Mouse (Mus musculus) right cerebral cortex, postnatal 10 days (tissue): ENCODE measurements around the gene Gbp8.
"Not testable (repeated sequence)": the region's sequence is repeated elsewhere in the genome, so short reads cannot be mapped to it uniquely, and the experiment has no call there.

Source experiments
- DNase-seq, 2 experiments: peaks; one replicate each; pipeline ENCODE4 v3.0.0; 2021; ENCODE audit warnings: low spot score in 2 of 2

The Gbp8 gene

DNA sequence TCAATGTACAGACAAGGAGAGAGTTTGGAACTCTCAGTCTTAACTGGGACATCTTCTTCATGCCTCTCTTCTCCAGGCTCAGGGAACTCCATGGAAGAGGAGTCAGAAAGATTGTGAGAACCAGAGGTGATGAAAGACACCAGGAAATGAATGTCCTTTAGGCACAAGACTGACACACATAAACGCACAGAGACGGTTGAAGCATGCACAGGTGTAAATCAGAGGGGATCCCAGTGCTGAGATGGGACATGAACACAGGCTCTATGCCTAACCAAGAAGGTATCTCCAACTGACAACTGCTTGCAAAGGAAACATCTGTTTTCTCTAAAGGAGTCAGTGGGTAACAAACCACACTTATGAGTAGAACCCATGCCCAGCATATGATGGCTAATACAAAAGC, 79.1 kb downstream of the Gbp8 start:
- DNase-seq = no peak

GRCm38 (mm10) chr5:105055279-105055678, 84.1 kb downstream of the Gbp8 start:
- no peak for DNase-seq

DNA sequence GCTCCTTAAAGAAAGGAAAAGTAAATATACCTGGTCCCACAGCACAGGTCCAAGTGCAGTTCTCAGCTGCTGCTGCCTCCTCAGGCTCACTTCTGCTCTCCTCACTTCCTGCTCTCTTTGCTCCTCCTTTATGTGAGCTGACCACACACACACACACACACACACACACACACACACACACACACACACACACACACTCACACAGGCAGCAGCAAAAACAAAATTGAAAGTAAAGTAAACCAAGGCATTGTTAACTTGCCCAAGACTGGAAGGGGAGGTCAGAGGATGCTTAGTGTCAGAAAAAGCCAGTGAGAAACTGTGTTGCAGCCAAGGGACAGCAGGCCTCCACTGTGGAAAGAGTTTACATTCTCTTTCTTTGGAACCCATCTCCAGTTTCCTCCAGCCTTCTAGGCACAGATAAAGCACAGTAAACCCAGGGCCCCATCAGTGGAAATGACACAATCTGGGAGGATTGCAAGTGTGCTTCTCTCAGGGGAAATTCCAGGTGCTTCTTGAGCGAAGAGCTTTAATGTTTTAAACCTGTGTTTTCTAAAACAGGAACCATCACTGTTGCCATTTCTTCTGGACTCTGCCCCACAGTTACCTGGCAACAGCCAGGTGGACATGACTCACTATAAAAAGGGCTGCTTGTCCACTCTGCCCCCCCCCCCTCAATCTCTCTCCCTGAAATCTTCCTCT, 85.7 kb downstream of the Gbp8 start:
- not testable (repeated sequence) for DNase-seq

DNA sequence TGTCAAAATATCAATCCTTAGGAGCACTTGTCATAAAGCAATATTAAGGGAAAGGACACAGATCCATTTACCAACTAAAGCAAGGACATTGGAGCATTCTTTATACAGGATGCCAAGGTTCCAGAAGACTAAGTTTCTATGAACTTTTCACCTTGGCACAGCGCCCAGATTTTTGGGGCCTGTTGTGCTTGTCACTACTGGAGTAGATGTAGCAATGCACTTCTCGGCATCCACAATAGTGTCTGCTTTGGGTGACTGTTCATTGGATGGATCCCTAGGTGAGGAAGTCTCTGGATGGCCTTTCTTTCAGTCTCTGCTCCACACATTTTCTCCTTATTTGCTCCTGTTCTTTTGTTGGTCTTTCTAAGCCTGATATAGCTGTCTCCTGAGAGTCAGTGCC, 107.0 kb downstream of the Gbp8 start:
- no peak for DNase-seq

DNA sequence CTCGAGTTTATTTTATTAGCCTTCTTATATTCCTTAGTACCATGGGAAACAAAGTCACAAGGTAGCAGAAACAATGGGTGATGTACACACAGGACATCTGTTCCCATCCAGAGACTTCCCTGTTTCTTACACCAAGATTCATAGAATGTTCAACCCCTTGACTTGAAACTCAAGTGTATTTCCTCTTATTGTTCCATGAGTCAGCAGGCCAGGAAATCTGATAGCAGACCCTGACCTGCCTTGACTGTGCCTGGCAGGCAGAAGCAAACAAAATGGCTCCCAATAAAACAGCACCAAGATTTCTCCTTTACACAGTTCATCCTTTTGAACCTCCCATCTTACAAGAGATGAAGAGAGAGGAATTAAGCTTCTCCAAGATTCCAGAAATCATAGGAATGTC, 126.8 kb downstream of the Gbp8 start:
- no peak for DNase-seq

- DNase-seq = no peak
Measured at GRCm38 (mm10) chr5:105011570-105011969, 127.8 kb downstream of the Gbp8 start.

GRCm38 (mm10) chr5:105010376-105010775, 129.0 kb downstream of the Gbp8 start:
- DNase-seq = no peak

GRCm38 (mm10) chr5:104989411-104989810, 149.9 kb downstream of the Gbp8 start:
- no peak for DNase-seq

DNA sequence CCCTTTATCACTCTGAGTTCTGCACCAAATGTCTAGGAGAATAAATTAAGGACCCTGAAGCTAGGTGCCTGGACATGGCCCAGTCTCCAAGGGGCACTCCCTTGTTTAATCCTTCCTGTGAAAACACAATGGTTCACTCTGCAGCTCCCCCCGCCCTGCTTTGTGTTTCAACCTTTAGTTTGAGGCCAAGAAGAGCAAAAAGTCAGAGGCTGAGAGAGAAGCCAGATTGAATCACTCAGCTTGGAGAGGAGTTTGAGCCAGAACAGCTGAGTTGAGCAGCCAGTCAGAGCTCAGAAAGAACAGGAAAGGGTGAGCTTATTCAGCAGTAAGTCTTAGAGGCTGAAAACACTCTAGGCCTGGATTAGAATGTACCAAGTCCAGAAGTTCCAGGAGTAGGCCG, 151.3 kb downstream of the Gbp8 start:
- DNase-seq = no peak

DNA sequence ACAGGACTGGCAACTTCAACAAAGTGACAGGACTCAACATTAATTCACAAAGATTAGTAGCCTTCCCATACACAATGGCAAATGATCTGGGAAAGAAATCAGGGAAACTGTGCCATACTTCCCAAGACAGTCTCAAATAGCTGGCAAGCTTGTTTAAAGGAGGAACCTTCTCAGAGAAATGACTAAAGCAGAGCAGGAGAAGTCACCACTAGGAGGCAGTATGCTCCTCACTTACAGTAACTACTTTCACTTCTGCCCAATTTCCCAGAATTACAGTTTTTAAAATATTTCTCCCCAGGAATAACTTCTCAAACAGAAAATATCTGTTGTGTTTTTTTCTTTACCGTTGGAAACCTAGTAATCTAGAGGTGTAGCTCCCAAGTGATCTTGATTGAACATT, 152.6 kb downstream of the Gbp8 start:
- peak; percentile 25 to 28 for DNase-seq

- DNase-seq = no peak
Measured at GRCm38 (mm10) chr5:104982535-104982934, 156.8 kb downstream of the Gbp8 start, which contains the start of gene Abcg3. Gene Abcg3, minus strand, starts transcription at chr5:104982718.

DNA sequence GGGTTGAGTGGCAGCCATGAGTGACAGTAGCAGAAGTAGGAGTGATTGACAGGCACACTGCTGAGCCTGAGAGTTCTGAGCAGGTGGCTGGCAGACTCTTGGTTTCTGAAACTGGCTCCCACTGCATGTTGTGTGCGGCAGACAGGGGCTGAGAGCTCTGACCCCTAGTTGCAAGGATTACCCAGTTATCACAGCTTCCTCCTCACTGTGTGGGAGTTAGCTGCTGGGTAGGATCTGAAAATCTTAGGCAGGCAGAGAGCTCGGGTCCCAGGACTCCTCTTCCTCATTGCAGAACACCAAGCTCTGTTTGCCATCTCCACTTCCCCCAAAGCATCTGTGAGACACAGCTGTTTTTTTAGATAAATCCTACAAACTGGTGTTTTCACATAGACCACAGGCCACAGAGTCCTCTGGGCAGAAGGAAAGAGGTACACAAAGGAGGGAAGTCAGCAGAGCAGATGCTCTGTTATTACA, 160.3 kb downstream of the Gbp8 start:
- peak; percentile 23 to 24 for DNase-seq
